Mouse (Mus musculus): Measurements from ENCODE around the gene Homer2.

Homer2 gene

DNA sequence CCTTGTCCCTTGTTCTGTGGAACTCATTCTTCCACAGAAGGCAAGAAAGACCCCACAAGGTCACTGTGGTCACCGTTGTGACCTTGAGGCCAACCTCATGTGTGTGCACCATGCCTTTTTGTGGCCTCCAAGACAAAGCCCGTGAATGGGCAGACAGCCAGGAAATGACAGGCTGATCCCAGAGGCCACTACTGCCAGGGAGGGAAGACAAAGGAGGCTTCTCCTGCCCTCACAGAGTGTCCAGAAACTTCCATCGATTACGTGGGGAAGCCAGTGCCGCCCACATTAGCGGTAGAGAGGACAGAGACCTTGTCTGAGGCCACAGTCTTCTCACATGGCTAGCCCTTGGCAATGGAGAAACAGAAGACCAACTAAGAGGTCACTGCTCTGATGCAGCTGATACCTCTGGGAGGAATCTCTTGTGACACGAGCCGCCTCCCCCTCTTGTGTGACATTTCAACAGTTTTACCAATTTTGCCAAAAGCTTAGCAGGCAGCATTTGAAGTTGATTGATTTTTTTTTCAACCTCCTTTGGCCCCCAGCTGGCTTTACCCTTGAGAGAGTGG, 18.1 kb downstream of the Homer2 start:
- TF ChIP-seq CTCF (conservative IDR thresholded peaks at IDR 0.05; ENCODE audit: low read length): no peak
- TF ChIP-seq NANOG (IDR thresholded peaks at IDR 0.05; ENCODE audit: borderline replicate concordance, low read length): no peak
- no peak for TF ChIP-seq POU5F1 (IDR thresholded peaks at IDR 0.05; ENCODE audit: borderline replicate concordance, low read length)
- H3K36me3 ChIP-seq (ENCODE audit: insufficient read depth, low read length): no peaks in the 10 kb centered on the region
- H3K9me3 ChIP-seq (ENCODE audit: low read length): no peaks in the 10 kb centered on the region
- H3K4me1 ChIP-seq (replicated peaks; ENCODE audit: low read depth, low read length): peaks cover 4% of the 10 kb centered on the region; the same call in 1 of the 2 replicates
- no peak overlapping the region for H3K4me3 ChIP-seq (replicated peaks; ENCODE audit: low read length)
- H3K27me3 ChIP-seq (ENCODE audit: insufficient read depth, low read length): peaks cover 9% of the 10 kb centered on the region; the same call in 1 of the 2 replicates

DNA sequence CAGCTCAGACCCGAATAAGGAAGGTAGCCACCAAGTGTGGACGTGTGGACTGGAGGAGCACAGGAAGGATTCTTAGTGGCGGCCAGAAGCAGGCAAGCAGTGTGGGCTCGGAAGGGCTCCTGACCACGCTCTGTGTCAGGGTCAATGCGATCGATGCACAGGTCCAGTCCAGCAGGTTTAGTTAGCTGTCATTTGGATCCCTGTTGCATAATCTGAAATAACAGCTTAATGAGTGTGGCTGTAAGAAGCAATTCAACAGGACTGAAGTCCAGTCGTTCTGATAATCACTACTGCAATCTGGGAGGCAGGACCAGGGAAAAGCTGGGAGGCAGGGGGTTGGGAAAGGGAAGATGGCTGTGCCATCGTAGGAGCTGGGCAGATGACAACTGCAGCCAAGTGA, 18.9 kb downstream of the Homer2 start:
- TF ChIP-seq POU5F1 (IDR thresholded peaks at IDR 0.05; ENCODE audit: borderline replicate concordance, low read length) (no peak), CTCF (conservative IDR thresholded peaks at IDR 0.05; ENCODE audit: low read length) (no peak), NANOG (IDR thresholded peaks at IDR 0.05; ENCODE audit: borderline replicate concordance, low read length) (no peak)
- H3K36me3 ChIP-seq (ENCODE audit: insufficient read depth, low read length): no peaks in the 10 kb centered on the region

DNA sequence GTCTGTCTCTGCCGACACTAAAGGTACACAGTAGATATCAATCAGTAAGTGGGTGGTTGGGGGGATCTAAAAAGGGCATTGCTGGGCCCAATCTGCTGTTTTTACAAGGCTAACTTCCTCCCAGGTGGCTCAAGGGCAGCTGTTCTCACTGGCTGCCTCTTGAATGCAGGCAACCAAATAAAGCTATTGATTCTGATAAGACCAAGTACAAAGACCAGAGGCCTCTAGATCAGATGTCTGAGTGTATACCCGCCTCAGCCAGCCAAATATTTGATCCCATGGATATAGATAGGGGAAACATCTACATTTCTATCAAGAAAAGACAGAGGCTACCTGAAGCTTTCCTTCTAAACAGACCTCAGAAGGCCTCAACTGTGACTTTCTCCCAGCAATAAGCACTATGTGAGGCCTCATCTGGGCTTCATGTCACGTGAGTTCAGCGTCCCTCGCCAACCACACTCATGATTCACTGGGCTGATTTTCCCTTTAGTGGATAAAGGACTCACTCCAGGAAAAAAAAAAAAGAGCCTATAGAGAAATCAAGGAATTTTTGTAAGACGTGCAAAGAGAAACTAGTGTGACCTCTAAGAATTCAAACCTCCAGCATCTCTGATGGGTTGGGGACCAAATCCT, 19.5 kb downstream of the Homer2 start:
- no peak for TF ChIP-seq POU5F1 (IDR thresholded peaks at IDR 0.05; ENCODE audit: borderline replicate concordance, low read length)
- no peak for TF ChIP-seq CTCF (conservative IDR thresholded peaks at IDR 0.05; ENCODE audit: low read length)
- no peak for TF ChIP-seq NANOG (IDR thresholded peaks at IDR 0.05; ENCODE audit: borderline replicate concordance, low read length)
- H3K27me3 ChIP-seq (ENCODE audit: insufficient read depth, low read length): peaks cover 9% of the 10 kb centered on the region; the same call in 1 of the 2 replicates
- H3K9me3 ChIP-seq (ENCODE audit: low read length): no peaks in the 10 kb centered on the region
- H3K36me3 ChIP-seq (ENCODE audit: insufficient read depth, low read length): no peaks in the 10 kb centered on the region
- H3K4me3 ChIP-seq (replicated peaks; ENCODE audit: low read length): no peak overlapping the region
- peaks cover 4% of the 10 kb centered on the region; the same call in 1 of the 2 replicates for H3K4me1 ChIP-seq (replicated peaks; ENCODE audit: low read depth, low read length)

More for the DNA sequence above, 18.9 kb downstream of the Homer2 start:
- Histone ChIP-seq H3K27me3 (ENCODE audit: insufficient read depth, low read length) (peaks cover 9% of the 10 kb centered on the region; the same call in 1 of the 2 replicates), H3K4me3 (replicated peaks; ENCODE audit: low read length) (no peak overlapping the region), H3K4me1 (replicated peaks; ENCODE audit: low read depth, low read length) (peaks cover 4% of the 10 kb centered on the region; the same call in 1 of the 2 replicates), H3K9me3 (ENCODE audit: low read length) (no peaks in the 10 kb centered on the region)

DNA sequence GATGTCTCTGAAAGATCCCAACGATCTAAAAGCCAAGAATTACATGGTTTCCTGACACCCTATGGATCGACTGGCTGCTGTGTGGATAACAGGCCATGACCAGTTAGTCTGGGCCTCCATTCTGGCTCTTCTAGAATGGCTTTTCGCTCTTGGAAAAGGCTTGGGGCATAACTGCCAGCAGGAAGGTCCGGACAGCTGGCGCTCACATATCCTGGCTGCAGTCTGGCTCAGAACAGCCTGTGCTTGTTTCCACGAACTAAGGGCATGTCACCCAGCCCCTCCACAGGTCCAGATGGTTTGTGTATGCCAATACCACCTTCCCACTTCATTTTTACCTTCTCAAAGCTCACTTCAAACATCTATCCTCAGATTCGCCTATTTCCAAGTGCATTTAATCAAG, 22.0 kb downstream of the Homer2 start:
- TF ChIP-seq NANOG (IDR thresholded peaks at IDR 0.05; ENCODE audit: borderline replicate concordance, low read length) (no peak), POU5F1 (IDR thresholded peaks at IDR 0.05; ENCODE audit: borderline replicate concordance, low read length) (no peak), CTCF (conservative IDR thresholded peaks at IDR 0.05; ENCODE audit: low read length) (no peak)
- Histone ChIP-seq H3K4me3 (replicated peaks; ENCODE audit: low read length) (no peak overlapping the region), H3K4me1 (replicated peaks; ENCODE audit: low read depth, low read length) (no peaks in the 10 kb centered on the region), H3K27me3 (ENCODE audit: insufficient read depth, low read length) (peaks cover 9% of the 10 kb centered on the region; the same call in 1 of the 2 replicates), H3K36me3 (ENCODE audit: insufficient read depth, low read length) (no peaks in the 10 kb centered on the region), H3K9me3 (ENCODE audit: low read length) (no peaks in the 10 kb centered on the region)

DNA sequence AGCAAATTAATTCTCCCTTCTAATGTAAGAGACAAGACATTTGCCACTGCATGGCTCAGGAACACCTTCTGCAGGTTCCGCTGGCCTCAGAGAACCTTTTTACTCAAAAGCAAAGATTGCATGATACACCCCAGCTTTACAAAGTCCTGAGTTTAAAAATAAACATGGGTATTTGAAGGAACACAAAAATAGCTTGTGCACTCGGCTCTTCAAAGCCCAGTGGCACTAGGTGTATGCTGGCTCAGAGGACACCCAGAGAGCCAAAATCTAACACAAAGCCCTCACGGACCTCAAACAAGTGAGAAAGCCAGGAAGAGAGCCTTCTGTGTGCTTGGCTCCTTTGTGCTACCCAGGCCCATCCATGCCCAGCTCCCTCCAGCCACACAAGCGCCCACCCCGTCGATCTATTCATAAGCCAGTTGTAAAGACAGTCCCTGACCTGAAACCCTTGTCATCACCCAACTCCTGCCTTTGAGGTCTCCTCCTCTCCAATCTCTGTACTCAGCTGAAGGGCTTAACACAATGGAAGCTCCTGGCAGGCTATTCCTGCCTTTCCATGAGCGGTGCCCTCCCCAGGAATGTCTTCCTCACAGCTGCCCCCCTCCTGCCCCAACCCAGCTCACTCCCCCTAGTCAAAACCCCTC, 23.4 kb downstream of the Homer2 start:
- Histone ChIP-seq H3K4me3 (replicated peaks; ENCODE audit: low read length) (no peak overlapping the region), H3K9me3 (ENCODE audit: low read length) (no peaks in the 10 kb centered on the region), H3K27me3 (ENCODE audit: insufficient read depth, low read length) (no peaks in the 10 kb centered on the region), H3K4me1 (replicated peaks; ENCODE audit: low read depth, low read length) (no peaks in the 10 kb centered on the region), H3K36me3 (ENCODE audit: insufficient read depth, low read length) (no peaks in the 10 kb centered on the region)
- TF ChIP-seq CTCF (conservative IDR thresholded peaks at IDR 0.05; ENCODE audit: low read length) (no peak), NANOG (IDR thresholded peaks at IDR 0.05; ENCODE audit: borderline replicate concordance, low read length) (no peak), POU5F1 (IDR thresholded peaks at IDR 0.05; ENCODE audit: borderline replicate concordance, low read length) (no peak)

DNA sequence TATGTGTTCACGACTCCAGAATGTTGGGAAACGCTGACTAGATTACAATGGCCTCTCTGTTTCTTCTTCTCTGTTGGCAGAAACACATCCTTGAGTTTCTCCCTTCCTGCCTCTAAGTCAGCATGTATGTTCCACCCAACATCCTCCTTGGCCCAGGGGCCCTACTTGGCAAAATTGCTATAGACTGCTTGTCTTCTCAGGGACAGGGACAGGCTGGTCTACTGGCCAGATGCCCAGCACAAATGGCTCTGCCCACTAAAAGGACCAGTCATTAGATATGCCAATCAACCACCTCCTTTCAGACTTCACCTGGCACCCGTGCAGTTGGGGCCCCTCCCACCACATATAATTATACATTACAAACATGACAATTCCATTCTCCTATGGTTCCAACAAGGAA, 25.9 kb downstream of the Homer2 start:
- TF ChIP-seq POU5F1 (IDR thresholded peaks at IDR 0.05; ENCODE audit: borderline replicate concordance, low read length) (no peak), CTCF (conservative IDR thresholded peaks at IDR 0.05; ENCODE audit: low read length) (no peak), NANOG (IDR thresholded peaks at IDR 0.05; ENCODE audit: borderline replicate concordance, low read length) (no peak)
- no peak overlapping the region for H3K4me3 ChIP-seq (replicated peaks; ENCODE audit: low read length)
- H3K4me1 ChIP-seq (replicated peaks; ENCODE audit: low read depth, low read length): no peaks in the 10 kb centered on the region
- H3K27me3 ChIP-seq (ENCODE audit: insufficient read depth, low read length): no peaks in the 10 kb centered on the region
- H3K9me3 ChIP-seq (ENCODE audit: low read length): no peaks in the 10 kb centered on the region
- H3K36me3 ChIP-seq (ENCODE audit: insufficient read depth, low read length): no peaks in the 10 kb centered on the region

DNA sequence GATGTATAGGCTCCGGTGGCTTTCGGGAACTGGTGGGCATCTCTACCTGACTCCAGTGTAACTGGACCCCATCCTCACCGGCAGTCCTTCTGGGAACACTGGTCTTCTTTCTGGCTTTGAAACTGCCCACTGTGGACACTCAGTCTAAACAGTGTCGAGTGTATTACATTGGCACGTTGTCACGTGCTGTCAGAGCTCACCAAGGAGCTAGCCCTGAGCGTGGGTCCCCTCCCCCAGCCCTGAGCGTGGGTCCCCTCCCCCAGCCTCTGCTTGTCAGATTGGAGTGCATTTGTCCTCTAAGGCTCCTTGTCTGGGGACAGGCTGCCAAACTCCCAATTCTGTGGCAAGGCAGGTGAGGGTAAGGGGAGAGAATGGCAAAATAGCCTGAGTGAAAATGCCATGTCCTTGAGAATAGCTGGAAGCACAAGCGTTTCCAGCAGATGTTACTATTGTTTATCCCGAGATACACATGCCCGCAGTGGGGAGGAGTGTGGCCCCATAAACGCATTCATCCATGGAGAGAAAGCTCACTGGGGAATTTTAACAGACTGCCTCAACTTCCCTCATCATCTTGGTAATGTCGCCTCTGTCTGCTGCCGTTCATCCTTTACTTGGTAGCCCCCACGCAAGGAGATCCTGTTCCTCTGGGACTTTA, 33.8 kb downstream of the Homer2 start:
- H3K4me3 ChIP-seq (replicated peaks; ENCODE audit: low read length): no peak overlapping the region
- TF ChIP-seq CTCF (conservative IDR thresholded peaks at IDR 0.05; ENCODE audit: low read length) (no peak), POU5F1 (IDR thresholded peaks at IDR 0.05; ENCODE audit: borderline replicate concordance, low read length) (no peak), NANOG (IDR thresholded peaks at IDR 0.05; ENCODE audit: borderline replicate concordance, low read length) (no peak)

DNA sequence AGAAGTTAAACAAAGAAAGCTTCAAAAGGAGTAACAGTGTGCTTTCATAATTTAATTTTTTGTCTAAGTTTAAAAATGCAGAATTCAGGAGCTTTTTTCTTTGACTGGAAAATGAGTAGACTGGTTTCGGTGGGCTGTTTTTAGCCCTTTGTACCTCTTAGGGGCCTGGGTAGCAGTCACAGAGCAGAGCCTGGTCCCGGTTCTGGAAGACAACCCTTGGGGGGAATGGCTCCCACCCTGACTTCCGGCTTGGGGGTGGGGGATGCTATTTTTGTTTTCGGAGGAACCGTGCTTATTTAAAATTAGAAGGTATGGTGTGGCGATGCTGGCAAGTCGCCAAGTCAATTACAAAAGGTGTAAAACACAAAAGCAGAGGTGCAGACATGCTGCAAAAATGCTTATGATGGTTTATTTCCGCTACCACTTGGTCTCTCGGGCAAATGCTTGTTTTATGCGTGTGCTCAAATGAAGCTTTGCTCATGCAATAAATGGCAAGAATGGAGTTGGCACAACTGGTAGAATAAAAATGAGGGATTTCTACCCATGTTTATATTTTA, 34.5 kb downstream of the Homer2 start:
- Histone ChIP-seq H3K4me1 (replicated peaks; ENCODE audit: low read depth, low read length) (no peaks in the 10 kb centered on the region), H3K4me3 (replicated peaks; ENCODE audit: low read length) (no peak overlapping the region), H3K27me3 (ENCODE audit: insufficient read depth, low read length) (no peaks in the 10 kb centered on the region), H3K9me3 (ENCODE audit: low read length) (no peaks in the 10 kb centered on the region), H3K36me3 (ENCODE audit: insufficient read depth, low read length) (no peaks in the 10 kb centered on the region)
- TF ChIP-seq POU5F1 (IDR thresholded peaks at IDR 0.05; ENCODE audit: borderline replicate concordance, low read length) (no peak), CTCF (conservative IDR thresholded peaks at IDR 0.05; ENCODE audit: low read length) (no peak), NANOG (IDR thresholded peaks at IDR 0.05; ENCODE audit: borderline replicate concordance, low read length) (no peak)

More for the DNA sequence above, 33.8 kb downstream of the Homer2 start:
- Histone ChIP-seq H3K36me3 (ENCODE audit: insufficient read depth, low read length) (no peaks in the 10 kb centered on the region), H3K27me3 (ENCODE audit: insufficient read depth, low read length) (no peaks in the 10 kb centered on the region), H3K9me3 (ENCODE audit: low read length) (no peaks in the 10 kb centered on the region), H3K4me1 (replicated peaks; ENCODE audit: low read depth, low read length) (no peaks in the 10 kb centered on the region)

All from E14TG2a.4 (cell line).